Mouse (Mus musculus) induced T-regulatory cell, adult 2 months (primary cell): ENCODE data around the gene Usp33.
"Not testable (repeated sequence)": the region's sequence is repeated elsewhere in the genome, so short reads cannot be mapped to it uniquely, and the experiment has no call there.

Experiments used
- DNase-seq: peaks from one replicate; pipeline ENCODE4 v3.0.0-alpha.2; 2012; ENCODE audit warnings: low read depth

The Usp33 gene

GRCm38 (mm10) chr3:152345732-152346632 is at the start of gene Usp33:
Gene Usp33 (plus strand): TSS chr3:152346478.
- DNase-seq, result peak; percentile 93

- DNase-seq, result peak; percentile 12
Measured at GRCm38 (mm10) chr3:152300376-152301337, 45.6 kb upstream of the Usp33 start.

DNA sequence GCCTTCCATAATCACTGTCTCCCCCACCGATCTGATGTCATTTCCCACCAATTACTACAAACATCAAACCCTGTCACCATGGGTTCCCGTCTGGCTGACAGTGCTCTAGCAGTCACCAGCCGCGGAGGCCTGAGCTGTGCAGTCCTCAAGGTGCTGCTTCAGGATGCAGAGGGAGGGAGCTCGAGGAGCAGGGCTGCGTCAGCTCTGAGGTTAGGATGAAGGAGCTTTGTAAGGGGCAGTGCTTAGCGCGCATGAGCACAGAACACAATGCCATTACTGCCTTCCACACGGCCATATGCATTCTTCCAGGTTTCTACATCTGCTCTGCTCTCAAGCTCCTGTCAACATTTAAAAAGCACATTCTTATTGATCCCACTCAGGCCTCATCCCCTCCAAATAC is 43.3 kb upstream of the Usp33 start:
- no peak for DNase-seq

- no peak for DNase-seq
Measured at GRCm38 (mm10) chr3:152304093-152304815, 42.0 kb upstream of the Usp33 start.

GRCm38 (mm10) chr3:152305080-152305479 is 41.2 kb upstream of the Usp33 start:
- DNase-seq, result no peak

DNA sequence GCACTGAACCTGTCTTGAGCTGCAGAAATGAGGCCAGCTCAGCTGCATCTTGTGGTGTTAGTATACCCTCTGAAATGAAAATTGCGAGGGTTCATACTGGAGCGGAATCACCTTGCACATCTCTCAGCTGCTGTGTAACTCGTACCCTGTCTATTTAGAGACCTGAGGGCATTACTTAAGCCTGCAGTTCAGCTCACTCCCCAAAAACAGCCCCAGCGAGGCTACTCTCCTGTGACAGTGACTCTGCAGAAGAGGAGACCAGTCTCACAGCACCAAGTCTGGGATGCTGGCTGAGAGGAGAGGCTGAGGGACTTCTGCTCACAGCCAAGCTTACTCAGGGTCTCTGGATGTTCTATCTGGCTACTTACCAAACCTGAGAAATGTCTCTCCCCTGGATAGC is 40.3 kb upstream of the Usp33 start:
- DNase-seq, result no peak

DNA sequence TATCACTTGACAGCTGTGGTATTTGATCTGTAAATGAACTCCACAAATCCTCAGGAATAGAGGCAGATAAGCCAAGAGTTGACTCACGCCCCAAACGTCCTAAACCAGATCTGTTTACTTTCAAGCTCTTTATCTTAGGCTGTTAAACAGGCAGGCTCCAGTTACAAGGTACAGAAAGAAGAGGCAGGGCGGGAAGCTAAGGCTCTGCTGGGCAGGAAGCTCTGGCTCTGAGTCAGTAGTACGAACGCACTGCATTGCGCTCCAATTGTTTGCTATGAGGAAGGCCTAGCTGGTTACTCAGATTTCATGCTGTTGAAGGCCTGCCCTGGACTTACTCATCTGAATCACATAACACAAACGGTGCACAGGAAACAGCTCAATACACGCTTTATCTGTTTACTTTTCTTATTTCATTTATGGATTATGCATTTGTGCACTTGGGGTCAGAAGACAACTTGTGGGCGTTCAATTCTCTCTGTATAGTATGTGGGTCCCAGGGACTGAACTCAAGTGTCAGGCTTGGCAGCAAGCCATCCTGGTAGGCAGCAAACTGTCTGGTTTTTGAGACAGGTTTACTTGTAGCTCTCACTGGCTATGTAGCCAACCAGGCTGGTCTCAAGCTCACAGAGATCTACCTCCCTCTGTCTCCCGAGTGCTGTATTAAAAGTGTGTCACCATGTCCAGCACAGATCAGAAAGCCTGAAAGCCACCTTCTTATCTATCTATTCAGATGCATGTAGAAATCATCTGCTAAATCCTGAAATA is 37.6 kb upstream of the Usp33 start:
- DNase-seq, result no peak

GRCm38 (mm10) chr3:152309250-152309645 is 37.0 kb upstream of the Usp33 start:
- DNase-seq, result no peak

GRCm38 (mm10) chr3:152314666-152315065 is 31.6 kb upstream of the Usp33 start:
- not testable (repeated sequence) for DNase-seq

- peak; percentile 82 for DNase-seq
Measured at GRCm38 (mm10) chr3:152315613-152316012, 30.7 kb upstream of the Usp33 start.

- DNase-seq, result not testable (repeated sequence)
Measured at GRCm38 (mm10) chr3:152316447-152317173, 29.7 kb upstream of the Usp33 start.

DNA sequence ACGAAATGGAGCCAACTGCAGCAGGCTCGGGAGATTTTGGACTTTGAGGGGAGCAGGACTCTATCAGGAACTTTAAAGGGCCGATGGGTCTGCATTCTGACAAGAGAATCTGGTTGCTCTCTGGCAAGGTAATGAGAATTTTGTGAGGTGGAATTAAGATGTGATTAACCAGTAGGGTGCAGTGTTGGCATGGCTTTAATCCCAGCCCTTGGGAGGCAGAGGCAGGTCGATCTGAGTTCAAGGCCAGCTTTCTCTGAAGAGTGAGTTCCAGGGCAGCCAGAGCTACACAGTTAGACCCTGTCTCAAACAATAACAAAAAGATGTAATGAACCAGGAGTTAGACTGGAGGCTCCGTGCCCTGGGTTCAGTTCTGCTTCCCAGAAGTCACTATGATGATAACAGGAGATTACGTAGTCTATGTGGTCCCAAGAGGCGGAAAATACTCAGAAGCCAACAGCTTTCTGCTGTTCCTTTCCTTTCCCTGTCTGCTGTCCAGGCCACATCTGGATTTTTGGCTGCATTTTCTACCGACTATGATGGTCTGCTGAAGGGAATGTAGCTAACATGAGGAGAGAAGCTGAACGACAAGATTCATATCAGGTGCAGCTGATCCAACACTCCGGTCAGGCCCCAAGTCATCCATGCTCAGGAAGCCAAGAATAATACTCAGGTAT is 25.2 kb upstream of the Usp33 start:
- peak; percentile 40 for DNase-seq

DNA sequence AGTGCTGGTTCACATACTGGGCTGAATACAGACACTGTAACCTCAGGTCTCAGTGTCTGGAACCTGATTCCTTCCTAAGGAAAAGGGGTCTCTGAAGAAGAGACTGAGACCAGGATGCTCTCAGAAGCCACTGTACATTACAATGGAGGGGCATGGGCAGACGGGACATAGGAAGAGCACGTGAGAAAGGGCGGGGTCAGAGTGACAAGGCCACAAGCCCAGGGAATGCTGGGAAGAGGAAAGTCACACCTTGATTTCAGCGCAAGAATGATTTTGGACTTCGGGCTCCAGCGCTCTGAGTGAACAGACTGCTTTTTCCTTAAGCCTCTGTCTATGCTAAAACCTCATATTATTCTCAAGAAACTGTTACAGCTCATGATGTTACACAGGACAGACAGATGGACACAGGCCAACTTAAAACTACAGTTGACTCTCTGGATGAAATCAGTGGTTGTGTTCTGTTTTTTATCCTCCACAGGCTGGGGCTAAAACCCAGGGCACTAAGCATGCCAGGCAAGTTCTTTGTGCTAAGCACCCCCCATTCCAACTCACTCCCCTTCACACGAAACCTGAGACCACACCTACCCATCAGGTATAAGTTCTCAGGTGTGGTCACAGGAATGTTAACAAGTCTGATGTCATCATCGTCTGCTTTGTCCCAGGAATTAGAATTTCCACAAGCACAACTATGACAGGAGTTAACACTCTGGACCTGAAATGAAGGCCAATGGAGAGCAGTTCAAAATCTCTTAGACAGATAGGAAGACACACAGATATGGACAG is 24.3 kb upstream of the Usp33 start:
- no peak for DNase-seq

DNA sequence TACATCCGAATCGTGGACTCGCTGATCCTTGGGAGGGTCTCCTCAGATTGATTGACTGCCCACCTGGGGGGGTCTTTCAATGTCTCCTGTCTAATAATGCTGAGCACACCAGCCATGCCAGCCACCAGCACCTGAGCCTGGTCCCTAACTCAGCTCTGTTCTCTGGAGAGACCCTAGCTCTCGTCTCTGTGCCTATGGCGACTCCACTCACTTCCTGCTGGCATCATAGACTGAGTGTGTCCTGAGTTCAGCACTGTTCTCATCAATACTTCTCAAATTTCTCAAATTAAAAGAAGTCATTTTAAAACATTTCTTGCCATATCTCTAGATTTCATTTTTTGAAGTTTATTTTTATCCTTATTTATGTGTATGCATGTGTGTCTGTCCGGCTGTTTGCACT is 14.2 kb upstream of the Usp33 start:
- DNase-seq, result no peak

DNA sequence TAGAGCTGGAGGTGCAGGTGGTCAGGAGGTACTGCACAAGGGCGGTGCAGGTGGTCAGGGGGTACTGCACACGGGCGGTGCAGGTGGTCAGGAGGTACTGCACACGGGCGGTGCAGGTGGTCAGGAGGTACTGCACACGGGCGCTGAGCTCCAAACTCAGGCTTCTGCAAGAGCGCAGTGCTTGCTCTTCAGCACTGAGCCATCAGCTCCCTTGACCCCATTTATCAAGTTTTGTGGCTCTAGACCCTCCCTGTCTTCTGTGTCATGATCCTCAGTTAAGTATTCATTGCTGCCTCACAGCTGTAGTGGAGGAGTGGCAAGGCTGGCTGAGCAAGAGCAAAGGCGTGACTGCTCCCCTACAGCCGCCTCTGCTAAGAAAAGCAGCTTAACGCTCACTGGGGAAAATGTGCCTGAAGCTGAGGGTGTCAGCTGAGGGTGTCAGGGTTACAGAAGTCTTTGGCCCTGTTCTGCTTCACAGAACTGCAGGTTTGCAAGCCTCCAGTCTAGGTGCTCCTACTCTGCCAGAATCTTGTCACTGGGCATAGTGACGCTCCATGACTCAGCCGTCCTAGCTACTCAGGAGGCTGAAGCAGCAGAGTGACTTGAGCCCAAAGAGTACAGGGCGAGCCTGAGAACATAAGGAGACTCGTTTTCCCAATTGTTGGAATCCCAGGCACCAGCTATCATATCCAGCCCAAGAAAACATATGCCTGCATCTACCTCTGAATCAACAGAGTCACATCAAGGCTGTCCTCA is 13.6 kb upstream of the Usp33 start:
- DNase-seq, result no peak

GRCm38 (mm10) chr3:152333641-152334040 is 12.6 kb upstream of the Usp33 start:
- DNase-seq, result no peak

GRCm38 (mm10) chr3:152336085-152336484 is 10.2 kb upstream of the Usp33 start:
- DNase-seq, result no peak

- peak; percentile 70 for DNase-seq
Measured at GRCm38 (mm10) chr3:152339862-152340557, 6.3 kb upstream of the Usp33 start, which contains the start of gene Miga1. Gene Miga1 (minus strand): TSS chr3:152340407.
